Mouse (Mus musculus) layer of hippocampus, postnatal 36 days (tissue): Measurements from ENCODE around the gene Uckl1. TPM values are rescaled to one million over a fixed set of nuclear protein-coding genes. Genes with fewer than 3 reads are reported as not detected.
A peak's percentile ranks its signal among the peaks of the same experiment; 100 is the strongest.

Experiments used
- DNase-seq, 2 experiments: peaks; one replicate each; pipeline ENCODE4 v3.0.0; 2022
- total RNA-seq, 2 experiments: library from RNA; stranded (reverse); gene quantifications; 2 replicates each; pipeline ENCODE4 v1.2.3; 2021

The Uckl1 gene
- total RNA-seq, 2 experiments from 2014 or later = 59.6 to 60.7 TPM

GRCm38 (mm10) chr2:181572921-181573920 is 11.5 kb downstream of the Uckl1 start:
- peak in 1 of 2 experiments; percentile 0 for DNase-seq

- DNase-seq = no peak
Measured at GRCm38 (mm10) chr2:181571941-181572670, 12.6 kb downstream of the Uckl1 start.

- no peak for DNase-seq
Measured at GRCm38 (mm10) chr2:181570921-181571595, 13.6 kb downstream of the Uckl1 start.

- no peak for DNase-seq
Measured at GRCm38 (mm10) chr2:181570375-181570774, 14.3 kb downstream of the Uckl1 start.

GRCm38 (mm10) chr2:181569856-181570255 is 14.8 kb downstream of the Uckl1 start:
- no peak for DNase-seq

GRCm38 (mm10) chr2:181568272-181569008 is 16.3 kb downstream of the Uckl1 start:
- no peak for DNase-seq

GRCm38 (mm10) chr2:181567338-181567737 is 17.4 kb downstream of the Uckl1 start:
- no peak for DNase-seq

- no peak for DNase-seq
Measured at GRCm38 (mm10) chr2:181553772-181554171, 30.9 kb downstream of the Uckl1 start.

- DNase-seq = no peak
Measured at GRCm38 (mm10) chr2:181550233-181550632, 34.5 kb downstream of the Uckl1 start.

- DNase-seq = no peak
Measured at GRCm38 (mm10) chr2:181548682-181549081, 36.0 kb downstream of the Uckl1 start.

- DNase-seq = no peak
Measured at GRCm38 (mm10) chr2:181548227-181548626, 36.5 kb downstream of the Uckl1 start.

GRCm38 (mm10) chr2:181546142-181546541 is 38.5 kb downstream of the Uckl1 start:
- DNase-seq = no peak

- no peak for DNase-seq
Measured at GRCm38 (mm10) chr2:181541761-181542380, 42.8 kb downstream of the Uckl1 start.

- peak; percentile 33 to 54 for DNase-seq
Measured at GRCm38 (mm10) chr2:181537444-181538047, 47.1 kb downstream of the Uckl1 start.

GRCm38 (mm10) chr2:181536410-181536809 is 48.3 kb downstream of the Uckl1 start:
- DNase-seq = no peak

GRCm38 (mm10) chr2:181532589-181532988 is 52.1 kb downstream of the Uckl1 start:
- no peak for DNase-seq

GRCm38 (mm10) chr2:181529076-181529475 is 55.6 kb downstream of the Uckl1 start:
- no peak for DNase-seq

GRCm38 (mm10) chr2:181525526-181525925 is 59.2 kb downstream of the Uckl1 start:
- DNase-seq = no peak

GRCm38 (mm10) chr2:181522811-181523210 is 61.9 kb downstream of the Uckl1 start:
- DNase-seq = peak in 1 of 2 experiments; percentile 9

GRCm38 (mm10) chr2:181521491-181521890 is 63.2 kb downstream of the Uckl1 start:
- no peak for DNase-seq

GRCm38 (mm10) chr2:181520936-181521227 is 63.8 kb downstream of the Uckl1 start:
- DNase-seq = no peak
